Mouse (Mus musculus): ENCODE data around the gene Inppl1.

DNA sequence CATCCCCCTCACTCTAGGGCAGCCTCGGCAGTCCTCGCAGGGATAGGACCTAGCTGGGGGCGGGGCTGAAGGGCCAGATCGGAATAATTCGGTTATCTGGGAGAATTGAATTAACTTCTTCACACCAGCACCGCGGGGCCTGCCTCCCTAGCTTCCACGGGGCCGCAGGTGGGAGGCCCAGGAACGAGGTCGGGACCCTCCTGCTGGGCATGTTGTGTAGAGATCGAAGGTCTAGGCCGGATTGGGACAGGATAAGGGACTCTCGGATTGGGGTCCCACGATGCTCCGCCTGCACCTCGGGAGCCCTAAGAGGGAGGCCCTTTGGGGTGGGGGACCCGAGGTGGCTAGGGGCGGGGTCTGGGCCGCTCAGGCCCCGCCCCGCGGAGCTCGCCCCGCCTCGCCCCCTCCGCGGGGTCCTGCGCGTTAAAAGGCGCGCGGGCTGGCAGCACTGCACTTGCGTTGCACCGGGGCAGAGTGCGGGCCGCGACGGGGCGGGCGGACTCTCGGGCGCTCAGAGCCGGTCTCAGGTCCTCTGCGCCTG is 20.1 kb downstream of the Inppl1 start, which contains the start of gene Phox2a:
- TF ChIP-seq CTCF (IDR thresholded peaks at IDR 0.05; ENCODE audit: low read depth), result no peak
- no peak for TF ChIP-seq EP300 (optimal IDR thresholded peaks at IDR 0.05)

Data from stomach, postnatal 0 days (tissue).